Mouse (Mus musculus): ENCODE results near the gene Lhfp. TPM values are rescaled to one million over a fixed set of nuclear protein-coding genes. Genes with fewer than 3 reads are reported as not detected.
"Not testable (repeated sequence)": the region's sequence is repeated elsewhere in the genome, so short reads cannot be mapped to it uniquely, and the experiment has no call there.

Lhfp gene
- polyA plus RNA-seq, 1 experiment from 2014 or later, result 64.1 TPM

DNA sequence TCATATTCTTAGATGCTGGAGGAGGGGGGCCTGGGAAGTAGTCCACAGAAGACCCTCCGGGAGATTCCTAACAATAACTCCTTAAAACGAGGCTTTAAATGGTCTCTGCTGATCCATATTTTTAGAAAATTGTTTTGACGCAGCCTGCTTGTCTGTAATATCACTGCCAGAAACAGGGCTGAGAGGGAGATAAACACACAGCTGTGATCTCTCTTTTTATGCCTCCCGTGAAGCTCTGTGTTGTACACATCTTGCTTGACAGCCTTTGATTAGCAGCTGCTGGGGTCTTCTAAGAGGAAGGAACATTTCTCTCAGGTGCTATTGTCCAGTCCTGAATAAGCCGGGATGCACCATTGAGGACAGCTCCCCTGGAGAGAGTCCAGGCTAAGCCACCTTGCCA is 176.4 kb downstream of the Lhfp start:
- Histone ChIP-seq H3K9ac (ENCODE audit: low read depth, low read length) (no peak overlapping the region), H3K9me3 (ENCODE audit: control insufficient read depth, low read length) (no peaks in the 10 kb centered on the region), H3K4me3 (ENCODE audit: low read length) (no peak overlapping the region), H3K27ac (ENCODE audit: low read depth, low read length) (no peak overlapping the region), H3K27me3 (replicated peaks; ENCODE audit: control insufficient read depth, insufficient read depth, low read length) (no peaks in the 10 kb centered on the region), H3K4me2 (ENCODE audit: low read length) (no peak overlapping the region), H3K36me3 (ENCODE audit: control insufficient read depth, insufficient read depth, low read length) (no peaks in the 10 kb centered on the region), H3K4me1 (ENCODE audit: control insufficient read depth, insufficient read depth, low read depth, low read length) (peaks cover 5% of the 10 kb centered on the region; the same call in 1 of the 2 replicates)
- WGBS, result 52% methylated on average over 5 of the region's 5 CpGs
- 0 out of 2 replicates have a peak, but pooled peaks have one; percentile 14 for ATAC-seq

DNA sequence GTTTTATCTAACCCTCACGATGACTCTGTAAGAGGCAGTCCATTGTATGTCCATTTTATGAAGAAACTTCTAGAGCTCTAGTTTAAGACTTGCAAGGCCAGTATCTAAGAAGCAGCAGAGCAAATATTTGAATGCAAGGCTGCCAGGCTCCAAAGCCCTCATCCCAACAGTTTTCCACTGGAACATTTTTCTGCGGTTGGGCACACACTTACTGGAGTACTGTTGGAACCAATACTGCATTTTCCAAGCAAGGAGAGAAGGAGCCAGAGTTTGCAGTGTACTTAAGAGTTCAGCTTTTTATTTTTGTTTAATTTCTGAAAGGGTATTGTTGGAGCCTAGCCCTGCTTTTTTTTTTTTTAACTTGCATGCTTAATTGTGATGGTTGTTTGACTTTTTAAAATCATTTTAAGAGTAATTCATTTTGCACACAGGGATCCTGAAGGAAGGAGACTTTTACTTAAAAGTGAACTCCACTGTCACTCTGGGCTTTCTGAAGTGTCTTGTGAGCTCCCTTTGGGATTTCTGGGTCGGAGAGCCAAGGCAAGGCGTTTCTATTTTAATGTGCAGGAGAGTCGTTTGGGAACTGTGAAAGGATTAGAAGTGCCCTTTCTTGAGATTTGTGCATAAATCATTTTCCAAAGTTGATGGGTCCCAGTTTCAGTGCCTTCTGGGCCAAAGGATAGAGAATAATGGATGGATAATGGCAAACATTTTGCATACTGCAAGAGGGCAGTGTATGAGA is 180.4 kb downstream of the Lhfp start:
- no peak overlapping the region for H3K4me2 ChIP-seq (ENCODE audit: low read length)
- H3K9ac ChIP-seq (ENCODE audit: low read depth, low read length), result no peak overlapping the region
- H3K9me3 ChIP-seq (ENCODE audit: control insufficient read depth, low read length), result no peaks in the 10 kb centered on the region
- no peak overlapping the region for H3K4me3 ChIP-seq (ENCODE audit: low read length)
- 68% methylated on average over 5 of the region's 5 CpGs for WGBS
- no peak for ATAC-seq
- H3K36me3 ChIP-seq (ENCODE audit: control insufficient read depth, insufficient read depth, low read length), result no peaks in the 10 kb centered on the region
- no peaks in the 10 kb centered on the region; the same call in 1 of the 2 replicates for H3K4me1 ChIP-seq (ENCODE audit: control insufficient read depth, insufficient read depth, low read depth, low read length)
- H3K27ac ChIP-seq (ENCODE audit: low read depth, low read length), result no peak overlapping the region
- H3K27me3 ChIP-seq (replicated peaks; ENCODE audit: control insufficient read depth, insufficient read depth, low read length), result no peaks in the 10 kb centered on the region

- Histone ChIP-seq H3K4me1 (ENCODE audit: control insufficient read depth, insufficient read depth, low read depth, low read length) (no peaks in the 10 kb centered on the region; the same call in 1 of the 2 replicates), H3K27me3 (replicated peaks; ENCODE audit: control insufficient read depth, insufficient read depth, low read length) (no peaks in the 10 kb centered on the region), H3K36me3 (ENCODE audit: control insufficient read depth, insufficient read depth, low read length) (no peaks in the 10 kb centered on the region), H3K9me3 (ENCODE audit: control insufficient read depth, low read length) (no peaks in the 10 kb centered on the region), H3K27ac (ENCODE audit: low read depth, low read length) (no peak overlapping the region), H3K9ac (ENCODE audit: low read depth, low read length) (no peak overlapping the region), H3K4me3 (ENCODE audit: low read length) (no peak overlapping the region), H3K4me2 (ENCODE audit: low read length) (no peak overlapping the region)
- WGBS, result 93% methylated on average over 5 of the region's 5 CpGs
- no peak for ATAC-seq
These were observed 182.8 kb downstream of the Lhfp start for GRCm38 (mm10) chr3:53224141-53224540.

DNA sequence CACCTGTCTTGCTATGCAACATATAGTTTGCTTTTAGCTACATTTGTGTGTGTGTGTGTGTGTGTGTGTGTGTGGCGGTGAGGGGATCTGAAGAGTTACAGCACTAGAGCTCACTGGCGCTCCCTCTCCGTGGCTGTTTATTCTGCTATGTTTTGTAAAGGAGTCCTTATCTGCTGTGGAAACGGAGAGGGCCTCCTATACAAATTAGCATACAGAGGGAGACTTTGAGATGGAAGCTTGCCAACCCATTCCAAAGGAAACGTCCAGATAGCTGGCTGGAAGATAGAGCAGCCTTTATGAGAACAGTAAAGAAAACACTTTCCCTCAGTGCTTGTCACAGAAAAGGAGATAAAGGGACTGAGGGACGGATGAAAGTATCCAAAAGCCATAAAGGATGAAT is 184.4 kb downstream of the Lhfp start:
- no peak overlapping the region for H3K4me3 ChIP-seq (ENCODE audit: low read length)
- 31% methylated on average over 6 of the region's 6 CpGs for WGBS
- no peak overlapping the region for H3K27ac ChIP-seq (ENCODE audit: low read depth, low read length)
- H3K4me2 ChIP-seq (ENCODE audit: low read length), result no peak overlapping the region
- peak; percentile 71 for ATAC-seq
- H3K9ac ChIP-seq (ENCODE audit: low read depth, low read length), result no peak overlapping the region
- no peaks in the 10 kb centered on the region for H3K27me3 ChIP-seq (replicated peaks; ENCODE audit: control insufficient read depth, insufficient read depth, low read length)
- H3K4me1 ChIP-seq (ENCODE audit: control insufficient read depth, insufficient read depth, low read depth, low read length), result no peaks in the 10 kb centered on the region; the same call in 1 of the 2 replicates
- no peaks in the 10 kb centered on the region for H3K36me3 ChIP-seq (ENCODE audit: control insufficient read depth, insufficient read depth, low read length)
- H3K9me3 ChIP-seq (ENCODE audit: control insufficient read depth, low read length), result no peaks in the 10 kb centered on the region

GRCm38 (mm10) chr3:53226223-53226622 is 184.9 kb downstream of the Lhfp start:
- WGBS, result 40% methylated on average over 6 of the region's 6 CpGs
- H3K27ac ChIP-seq (ENCODE audit: low read depth, low read length), result peak overlapping the region; percentile 42

DNA sequence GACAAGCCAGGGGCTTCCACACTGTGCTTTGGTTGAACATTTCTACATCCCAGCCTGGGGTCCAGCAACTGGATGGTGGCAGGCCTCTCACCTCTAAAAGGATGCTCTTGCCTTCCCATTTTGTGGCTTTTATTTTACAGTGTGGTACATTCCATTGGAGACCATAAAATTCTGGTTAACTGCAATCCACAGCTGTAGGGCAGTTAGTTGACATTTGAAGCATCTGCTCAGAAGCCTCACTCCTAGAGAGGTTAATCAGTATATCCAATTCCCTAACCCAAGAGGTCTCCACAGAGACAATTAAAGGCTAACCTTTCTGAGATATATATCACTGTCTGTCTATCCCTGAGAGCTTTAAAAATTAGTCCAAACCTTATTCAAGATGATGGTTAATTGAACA is 186.5 kb downstream of the Lhfp start:
- H3K4me3 ChIP-seq (ENCODE audit: low read length), result no peak overlapping the region
- no peaks in the 10 kb centered on the region; the same call in 1 of the 2 replicates for H3K4me1 ChIP-seq (ENCODE audit: control insufficient read depth, insufficient read depth, low read depth, low read length)
- no peak for ATAC-seq
- no peaks in the 10 kb centered on the region for H3K27me3 ChIP-seq (replicated peaks; ENCODE audit: control insufficient read depth, insufficient read depth, low read length)
- no peak overlapping the region for H3K27ac ChIP-seq (ENCODE audit: low read depth, low read length)
- H3K9ac ChIP-seq (ENCODE audit: low read depth, low read length), result no peak overlapping the region
- H3K36me3 ChIP-seq (ENCODE audit: control insufficient read depth, insufficient read depth, low read length), result no peaks in the 10 kb centered on the region
- no peaks in the 10 kb centered on the region for H3K9me3 ChIP-seq (ENCODE audit: control insufficient read depth, low read length)
- H3K4me2 ChIP-seq (ENCODE audit: low read length), result no peak overlapping the region

More at GRCm38 (mm10) chr3:53226223-53226622, 184.9 kb downstream of the Lhfp start:
- H3K36me3 ChIP-seq (ENCODE audit: control insufficient read depth, insufficient read depth, low read length), result no peaks in the 10 kb centered on the region
- no peaks in the 10 kb centered on the region for H3K27me3 ChIP-seq (replicated peaks; ENCODE audit: control insufficient read depth, insufficient read depth, low read length)
- H3K9ac ChIP-seq (ENCODE audit: low read depth, low read length), result no peak overlapping the region
- ATAC-seq, result 0 out of 2 replicates have a peak, but pooled peaks have one; percentile 28
- no peak overlapping the region for H3K4me2 ChIP-seq (ENCODE audit: low read length)
- H3K4me3 ChIP-seq (ENCODE audit: low read length), result no peak overlapping the region
- H3K4me1 ChIP-seq (ENCODE audit: control insufficient read depth, insufficient read depth, low read depth, low read length), result no peaks in the 10 kb centered on the region; the same call in 1 of the 2 replicates
- H3K9me3 ChIP-seq (ENCODE audit: control insufficient read depth, low read length), result no peaks in the 10 kb centered on the region

GRCm38 (mm10) chr3:53230562-53230961 is 189.2 kb downstream of the Lhfp start:
- no peak overlapping the region for H3K4me2 ChIP-seq (ENCODE audit: low read length)
- 49% methylated on average over 3 of the region's 3 CpGs for WGBS
- H3K36me3 ChIP-seq (ENCODE audit: control insufficient read depth, insufficient read depth, low read length), result no peaks in the 10 kb centered on the region
- H3K27me3 ChIP-seq (replicated peaks; ENCODE audit: control insufficient read depth, insufficient read depth, low read length), result no peaks in the 10 kb centered on the region
- no peaks in the 10 kb centered on the region for H3K9me3 ChIP-seq (ENCODE audit: control insufficient read depth, low read length)
- H3K9ac ChIP-seq (ENCODE audit: low read depth, low read length), result no peak overlapping the region
- H3K27ac ChIP-seq (ENCODE audit: low read depth, low read length), result no peak overlapping the region
- H3K4me3 ChIP-seq (ENCODE audit: low read length), result no peak overlapping the region
- no peak for ATAC-seq
- H3K4me1 ChIP-seq (ENCODE audit: control insufficient read depth, insufficient read depth, low read depth, low read length), result no peaks in the 10 kb centered on the region; the same call in 1 of the 2 replicates

- 54% methylated on average over 3 of the region's 3 CpGs for WGBS
- Histone ChIP-seq H3K4me2 (ENCODE audit: low read length) (no peak overlapping the region), H3K9ac (ENCODE audit: low read depth, low read length) (no peak overlapping the region), H3K9me3 (ENCODE audit: control insufficient read depth, low read length) (no peaks in the 10 kb centered on the region), H3K4me1 (ENCODE audit: control insufficient read depth, insufficient read depth, low read depth, low read length) (no peaks in the 10 kb centered on the region; the same call in 1 of the 2 replicates), H3K4me3 (ENCODE audit: low read length) (no peak overlapping the region), H3K27me3 (replicated peaks; ENCODE audit: control insufficient read depth, insufficient read depth, low read length) (no peaks in the 10 kb centered on the region), H3K36me3 (ENCODE audit: control insufficient read depth, insufficient read depth, low read length) (no peaks in the 10 kb centered on the region), H3K27ac (ENCODE audit: low read depth, low read length) (no peak overlapping the region)
- ATAC-seq, result no peak
These were observed 189.8 kb downstream of the Lhfp start for GRCm38 (mm10) chr3:53231112-53231511.

GRCm38 (mm10) chr3:53232411-53232810 is 191.1 kb downstream of the Lhfp start:
- H3K4me1 ChIP-seq (ENCODE audit: control insufficient read depth, insufficient read depth, low read depth, low read length); H3K4me3 ChIP-seq (ENCODE audit: low read length); H3K9me3 ChIP-seq (ENCODE audit: control insufficient read depth, low read length); ATAC-seq; H3K9ac ChIP-seq (ENCODE audit: low read depth, low read length); H3K27ac ChIP-seq (ENCODE audit: low read depth, low read length); H3K4me2 ChIP-seq (ENCODE audit: low read length); H3K27me3 ChIP-seq (replicated peaks; ENCODE audit: control insufficient read depth, insufficient read depth, low read length); H3K36me3 ChIP-seq (ENCODE audit: control insufficient read depth, insufficient read depth, low read length): not testable (repeated sequence)
- WGBS, result 75% methylated on average over 9 of the region's 9 CpGs
